Mouse (Mus musculus): Measurements from ENCODE around the gene Suclg2. TPM values are rescaled to one million over a fixed set of nuclear protein-coding genes. Genes with fewer than 3 reads are reported as not detected.

Suclg2 gene
- polyA plus RNA-seq, 1 experiment from 2014 or later: 26.9 TPM

DNA sequence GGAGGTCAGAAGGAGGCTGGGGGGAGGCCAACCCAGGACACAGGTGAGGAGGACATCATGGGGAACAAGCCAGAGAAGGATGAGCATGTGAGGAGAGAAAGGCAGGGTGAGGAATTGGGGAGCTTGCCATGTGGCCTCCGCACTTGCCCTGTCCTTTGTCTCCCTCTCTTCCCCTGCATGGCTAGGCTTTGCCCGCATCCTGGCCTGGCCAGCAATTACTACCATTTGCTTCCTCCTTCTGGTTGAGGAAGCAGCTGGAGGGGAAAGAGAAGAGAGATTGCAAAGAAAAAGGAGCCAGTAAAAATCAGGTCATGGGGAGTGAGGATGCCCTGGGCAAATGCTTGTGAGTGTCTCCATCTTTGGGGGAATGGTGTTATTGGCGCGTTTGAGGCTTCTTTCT is 234.9 kb downstream of the Suclg2 start:
- Histone ChIP-seq H3K9ac (no peak overlapping the region), H3K9me3 (replicated peaks) (no peaks in the 10 kb centered on the region), H3K36me3 (ENCODE audit: poor library complexity, severe bottlenecking) (no peaks in the 10 kb centered on the region), H3K27ac (no peak overlapping the region), H3K4me3 (no peak overlapping the region), H3K4me1 (0 out of 2 replicates have a peak, but pooled peaks cover 2% of the 10 kb centered on the region), H3K4me2 (no peak overlapping the region), H3K27me3 (no peaks in the 10 kb centered on the region)
- ATAC-seq: no peak
- WGBS: 91% methylated on average over 4 of the region's 4 CpGs

DNA sequence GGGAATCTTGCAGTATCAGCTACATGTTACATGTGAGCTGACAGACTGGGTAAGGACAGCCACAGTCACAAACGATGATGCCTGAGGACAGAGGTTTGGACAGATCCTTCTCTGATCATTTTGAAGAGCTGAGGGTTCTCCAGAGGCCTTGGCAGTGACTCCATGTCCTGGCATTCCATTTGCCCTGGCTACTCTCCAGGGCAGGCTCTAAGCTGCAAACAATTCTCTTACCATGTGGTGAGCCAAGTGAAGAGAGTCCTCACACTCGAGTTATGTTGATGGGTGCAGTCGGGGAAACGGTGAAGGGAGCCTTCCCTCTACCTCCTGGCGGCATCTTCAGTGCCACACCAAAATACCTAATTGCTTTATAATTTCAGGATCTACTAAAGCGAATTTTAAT is 235.5 kb downstream of the Suclg2 start:
- H3K4me1 ChIP-seq: 0 out of 2 replicates have a peak, but pooled peaks cover 2% of the 10 kb centered on the region
- no peaks in the 10 kb centered on the region for H3K36me3 ChIP-seq (ENCODE audit: poor library complexity, severe bottlenecking)
- H3K9ac ChIP-seq: no peak overlapping the region
- ATAC-seq: no peak
- no peak overlapping the region for H3K4me2 ChIP-seq
- H3K9me3 ChIP-seq (replicated peaks): no peaks in the 10 kb centered on the region
- no peaks in the 10 kb centered on the region for H3K27me3 ChIP-seq
- no peak overlapping the region for H3K4me3 ChIP-seq
- H3K27ac ChIP-seq: no peak overlapping the region
- WGBS: 78% methylated on average over 6 of the region's 6 CpGs

DNA sequence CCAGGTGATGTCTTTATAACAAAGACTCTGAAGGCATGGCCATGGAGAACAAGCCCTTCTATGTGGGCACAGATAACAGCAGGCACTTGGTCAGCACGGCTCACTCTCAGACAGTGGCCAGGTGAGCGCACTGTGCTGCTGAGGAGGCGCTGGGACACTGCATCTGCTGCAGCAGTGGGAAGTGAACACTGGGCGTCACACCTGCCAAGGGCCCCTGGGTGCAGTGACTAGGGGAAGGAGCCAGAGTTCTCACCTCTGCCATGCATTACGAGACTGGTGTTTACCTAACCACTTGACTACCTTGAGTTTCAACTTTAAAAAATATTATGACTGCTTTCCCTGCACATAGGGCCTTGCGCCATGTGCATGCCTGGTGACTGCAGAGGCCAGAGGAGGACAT is 238.8 kb downstream of the Suclg2 start:
- 98% methylated on average over 6 of the region's 6 CpGs for WGBS
- Histone ChIP-seq H3K27ac (no peak overlapping the region), H3K4me1 (0 out of 2 replicates have a peak, but pooled peaks cover 2% of the 10 kb centered on the region), H3K4me3 (no peak overlapping the region), H3K27me3 (no peaks in the 10 kb centered on the region), H3K36me3 (ENCODE audit: poor library complexity, severe bottlenecking) (no peaks in the 10 kb centered on the region), H3K9me3 (replicated peaks) (no peaks in the 10 kb centered on the region; the same call in 1 of the 2 replicates), H3K9ac (no peak overlapping the region), H3K4me2 (no peak overlapping the region)
- no peak for ATAC-seq

DNA sequence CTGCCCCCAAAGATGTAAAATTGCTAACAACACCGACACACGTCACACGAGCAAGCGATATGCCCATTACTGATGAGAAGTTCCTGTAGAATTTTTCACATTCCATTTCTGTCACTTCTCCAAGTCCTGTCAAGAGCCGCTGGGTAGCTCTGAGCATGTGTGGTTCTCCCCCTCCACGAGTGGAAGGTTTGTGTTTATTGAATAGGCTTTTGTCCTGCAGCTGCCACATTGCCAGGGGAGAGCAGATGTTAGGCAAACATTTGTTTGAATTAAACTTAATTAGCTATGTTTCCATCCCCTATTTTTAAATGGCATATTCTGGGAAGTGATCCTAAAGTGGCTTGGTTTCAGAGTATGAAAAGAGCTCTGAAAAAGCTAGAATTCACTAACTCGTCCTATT is 249.1 kb downstream of the Suclg2 start:
- Histone ChIP-seq H3K27me3 (no peaks in the 10 kb centered on the region), H3K9me3 (replicated peaks) (no peaks in the 10 kb centered on the region), H3K4me2 (no peak overlapping the region), H3K4me1 (peaks cover 11% of the 10 kb centered on the region), H3K4me3 (no peak overlapping the region), H3K9ac (no peak overlapping the region), H3K36me3 (ENCODE audit: poor library complexity, severe bottlenecking) (no peaks in the 10 kb centered on the region), H3K27ac (no peak overlapping the region)
- ATAC-seq: peak; percentile 80
- WGBS: 40% methylated on average over 7 of the region's 7 CpGs

DNA sequence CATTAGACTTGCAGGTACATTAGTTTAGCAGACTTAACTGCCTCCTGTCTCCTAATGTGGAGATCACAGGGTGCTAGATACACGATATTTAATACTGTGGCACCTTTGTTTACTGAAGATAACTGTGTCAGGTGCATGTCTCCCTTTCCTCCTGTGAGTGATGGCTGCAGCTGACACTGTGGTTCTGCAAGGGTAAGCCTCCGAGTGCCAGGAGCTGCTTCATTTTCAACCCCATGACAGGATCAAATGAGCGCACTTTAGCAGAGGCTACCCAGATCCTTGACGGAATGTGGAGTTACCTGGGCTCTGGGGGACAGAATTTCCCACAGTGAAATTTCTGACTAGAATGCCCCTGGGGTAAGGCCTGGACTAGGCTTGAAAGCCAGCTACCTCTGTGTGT is 253.3 kb downstream of the Suclg2 start:
- Histone ChIP-seq H3K4me1 (peaks cover 11% of the 10 kb centered on the region), H3K9me3 (replicated peaks) (no peaks in the 10 kb centered on the region), H3K9ac (no peak overlapping the region), H3K4me3 (no peak overlapping the region), H3K27me3 (no peaks in the 10 kb centered on the region), H3K36me3 (ENCODE audit: poor library complexity, severe bottlenecking) (no peaks in the 10 kb centered on the region), H3K27ac (no peak overlapping the region), H3K4me2 (no peak overlapping the region)
- ATAC-seq: no peak
- WGBS: 88% methylated on average over 4 of the region's 4 CpGs

DNA sequence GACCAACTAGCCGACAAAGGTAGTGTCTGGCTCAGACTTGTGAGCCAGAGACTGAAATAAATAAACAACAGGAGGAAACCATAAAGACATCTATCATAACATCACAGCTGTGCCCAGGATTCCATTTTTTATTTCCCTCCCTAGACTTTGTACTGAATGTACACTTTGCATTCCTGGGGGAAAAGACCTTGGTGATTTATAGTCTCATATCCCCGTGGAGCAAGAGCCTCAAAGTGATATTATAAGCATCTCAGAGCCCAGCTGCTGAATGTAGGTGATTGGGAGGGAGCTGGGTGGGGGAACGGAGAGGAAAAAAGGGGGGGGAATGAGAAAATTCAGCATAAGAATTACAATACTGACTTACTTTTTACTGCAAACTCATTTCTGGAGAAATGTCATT is 259.2 kb downstream of the Suclg2 start:
- 80% methylated on average over 3 of the region's 3 CpGs for WGBS
- H3K27me3 ChIP-seq: no peaks in the 10 kb centered on the region
- no peak overlapping the region for H3K27ac ChIP-seq
- no peaks in the 10 kb centered on the region for H3K9me3 ChIP-seq (replicated peaks)
- ATAC-seq: no peak
- no peaks in the 10 kb centered on the region for H3K36me3 ChIP-seq (ENCODE audit: poor library complexity, severe bottlenecking)
- no peaks in the 10 kb centered on the region for H3K4me1 ChIP-seq
- H3K4me2 ChIP-seq: no peak overlapping the region
- no peak overlapping the region for H3K9ac ChIP-seq
- H3K4me3 ChIP-seq: no peak overlapping the region

DNA sequence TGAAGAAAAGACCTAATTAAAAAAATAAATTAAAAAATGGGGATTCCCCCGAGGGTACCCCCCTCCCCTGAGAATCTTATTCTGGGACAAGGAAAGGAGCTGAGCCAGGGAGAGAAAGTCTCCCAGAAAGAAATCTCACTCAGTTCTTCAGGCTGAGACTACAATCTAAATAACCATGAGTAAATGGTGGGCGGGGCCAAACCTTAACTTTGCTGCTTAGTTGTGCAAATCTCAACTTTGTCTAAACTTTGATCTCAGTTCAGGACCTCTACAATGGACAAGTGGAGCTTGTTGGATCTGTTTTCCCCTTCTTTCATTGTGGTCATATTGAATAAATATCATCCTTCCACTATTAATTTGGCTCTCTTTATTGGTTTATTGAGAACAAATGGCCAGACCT is 272.4 kb downstream of the Suclg2 start:
- H3K4me2 ChIP-seq: no peak overlapping the region
- 85% methylated on average over 2 of the region's 2 CpGs for WGBS
- no peaks in the 10 kb centered on the region for H3K27me3 ChIP-seq
- no peaks in the 10 kb centered on the region for H3K9me3 ChIP-seq (replicated peaks)
- H3K36me3 ChIP-seq (ENCODE audit: poor library complexity, severe bottlenecking): no peaks in the 10 kb centered on the region
- no peak for ATAC-seq
- H3K4me3 ChIP-seq: no peak overlapping the region
- H3K9ac ChIP-seq: no peak overlapping the region
- H3K4me1 ChIP-seq: no peaks in the 10 kb centered on the region
- H3K27ac ChIP-seq: no peak overlapping the region

DNA sequence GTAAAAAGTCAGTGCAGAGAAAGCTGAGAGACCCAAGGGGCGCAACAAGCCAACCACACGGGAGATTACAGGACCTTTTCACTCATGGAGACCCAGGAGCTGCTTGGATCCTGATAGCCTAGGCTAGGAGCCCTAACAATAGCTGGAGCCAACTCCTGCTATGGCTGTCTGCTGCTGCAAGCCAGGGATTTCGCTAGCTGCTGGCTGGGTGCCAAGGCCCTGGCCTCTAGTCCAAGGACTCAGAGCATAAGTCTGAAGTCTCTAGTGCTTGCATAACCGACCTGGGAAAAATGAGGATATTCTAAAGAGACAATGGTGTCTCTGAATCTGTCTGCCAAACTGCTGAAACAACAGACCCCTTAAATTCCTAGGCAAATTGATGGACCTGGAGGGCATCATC is 273.6 kb downstream of the Suclg2 start:
- H3K4me3 ChIP-seq: no peak overlapping the region
- H3K4me1 ChIP-seq: no peaks in the 10 kb centered on the region
- H3K4me2 ChIP-seq: no peak overlapping the region
- ATAC-seq: no peak
- no peaks in the 10 kb centered on the region for H3K9me3 ChIP-seq (replicated peaks)
- no peak overlapping the region for H3K9ac ChIP-seq
- H3K27ac ChIP-seq: no peak overlapping the region
- H3K36me3 ChIP-seq (ENCODE audit: poor library complexity, severe bottlenecking): no peaks in the 10 kb centered on the region
- no peaks in the 10 kb centered on the region for H3K27me3 ChIP-seq
- WGBS: 66% methylated on average over 4 of the region's 4 CpGs
